Mouse (Mus musculus) frontal cortex, postnatal 10 days (tissue): ENCODE measurements around the gene Gm37240.
"Not testable (repeated sequence)": the region's sequence is repeated elsewhere in the genome, so short reads cannot be mapped to it uniquely, and the experiment has no call there.

ENCODE experiments used
- DNase-seq, 2 experiments: peaks; one replicate each; pipeline ENCODE4 v3.0.0; 2022; ENCODE audit warnings: low spot score in 2 of 2, mixed read lengths in 1 of 2

Gm37240 gene

DNA sequence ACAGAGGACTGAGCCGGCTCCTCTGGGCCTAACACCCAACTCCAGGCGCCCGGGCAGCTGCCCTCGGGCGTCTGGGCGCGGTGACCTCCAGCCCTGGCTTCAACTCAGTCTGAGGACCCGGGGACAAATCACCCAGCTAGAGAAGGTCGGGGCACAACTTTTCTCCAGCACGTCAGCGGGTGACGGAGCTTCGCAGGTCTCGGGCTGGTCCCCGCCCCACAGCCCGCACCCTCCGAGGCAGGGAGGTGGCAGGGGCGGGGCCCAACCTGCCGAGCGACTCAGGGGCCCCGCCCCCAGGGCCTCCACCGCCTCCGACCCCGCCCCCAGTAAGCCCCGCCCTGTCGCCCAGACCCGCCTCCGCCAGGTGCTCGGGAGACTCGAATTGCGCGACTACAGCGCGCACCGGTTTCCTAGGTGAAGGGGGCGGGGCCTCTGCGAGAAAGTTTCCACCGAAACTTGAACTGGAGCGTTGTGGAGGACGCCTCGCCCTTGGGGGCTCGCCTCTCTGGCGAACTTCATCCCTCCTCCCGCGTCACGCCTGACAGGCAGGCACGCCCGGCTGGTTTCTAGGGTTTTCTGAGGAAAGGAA lies at the start of gene Gm37240, which contains the start of gene Glt28d2:
Gene Gm37240, minus strand, starts transcription at position 280 of the 589 bp plus-strand sequence.
Gene Glt28d2, minus strand, starts transcription at position 278 of the 589 bp plus-strand sequence.
- DNase-seq, result peak; percentile 50 to 61

DNA sequence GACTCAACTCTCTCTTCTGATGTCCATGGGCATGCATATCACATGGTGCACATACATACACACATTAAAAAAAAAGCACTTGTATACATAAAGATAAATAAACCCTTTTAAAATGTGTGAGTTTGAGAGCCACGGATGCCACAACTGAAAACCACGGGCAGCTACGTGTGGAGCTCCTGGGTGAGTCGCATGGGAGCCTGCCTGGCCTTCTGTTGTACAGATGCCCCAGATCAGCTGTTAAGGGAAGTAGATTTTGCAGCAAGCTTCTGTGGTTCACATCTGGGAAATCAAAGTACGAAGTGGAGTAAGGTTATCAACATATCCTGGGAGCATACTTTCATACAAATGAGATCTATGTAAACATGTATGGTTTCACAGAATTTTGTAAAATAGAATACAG lies 46.3 kb upstream of the Gm37240 start:
- DNase-seq, result no peak

- DNase-seq, result no peak
Observed at GRCm38 (mm10) chr3:85931859-85932258, 44.5 kb upstream of the Gm37240 start.

DNA sequence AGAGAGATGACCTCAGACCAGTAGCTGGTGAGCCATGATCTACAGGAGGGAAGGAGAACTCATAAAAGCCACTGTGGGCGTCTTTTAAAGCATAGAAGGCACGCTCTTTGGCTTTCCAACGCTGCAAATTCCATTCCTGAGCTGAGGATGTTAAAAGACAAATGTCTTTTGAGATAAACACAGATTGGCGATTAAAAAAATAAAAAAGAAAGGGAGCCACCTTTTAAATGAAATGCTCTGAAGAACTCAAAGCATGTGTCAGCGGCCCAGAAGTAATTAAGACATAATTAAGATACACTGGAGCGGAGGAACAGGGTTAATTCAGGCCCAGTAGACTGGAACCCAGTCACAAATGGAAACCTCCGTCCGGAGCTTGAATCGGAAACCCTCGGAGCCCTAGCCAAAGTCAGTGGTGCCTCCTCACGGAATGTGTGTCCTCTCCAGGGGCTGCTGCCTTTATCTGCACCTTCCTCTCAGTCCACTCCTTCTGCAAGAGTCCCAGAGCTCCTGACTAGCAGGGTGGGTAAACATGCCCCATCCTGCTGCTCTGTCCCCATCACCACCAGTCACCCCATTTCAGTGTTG lies 43.4 kb upstream of the Gm37240 start:
- DNase-seq, result no peak

GRCm38 (mm10) chr3:85929711-85930110 lies 42.4 kb upstream of the Gm37240 start:
- no peak for DNase-seq

GRCm38 (mm10) chr3:85928140-85928611 lies 40.9 kb upstream of the Gm37240 start:
- peak; percentile 20 to 37 for DNase-seq

DNA sequence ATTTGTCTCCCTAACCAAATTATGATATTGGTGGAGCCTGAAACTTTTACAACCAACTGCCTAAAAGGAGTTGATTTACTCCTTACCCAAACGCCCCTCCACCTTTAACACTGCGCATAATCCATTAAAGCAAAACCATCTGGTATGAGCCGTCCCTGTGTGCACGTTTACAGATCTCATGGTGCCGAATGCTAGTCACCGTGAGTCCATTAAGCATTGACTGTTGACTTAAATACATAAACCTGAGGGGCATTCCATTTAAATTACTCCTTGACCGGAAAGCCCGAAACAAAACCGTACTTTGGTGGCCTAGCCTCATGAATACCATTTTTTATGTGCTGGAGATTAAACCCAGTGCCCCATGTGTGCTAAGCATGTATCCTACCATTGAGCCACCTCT lies 40.0 kb upstream of the Gm37240 start:
- DNase-seq, result no peak

DNA sequence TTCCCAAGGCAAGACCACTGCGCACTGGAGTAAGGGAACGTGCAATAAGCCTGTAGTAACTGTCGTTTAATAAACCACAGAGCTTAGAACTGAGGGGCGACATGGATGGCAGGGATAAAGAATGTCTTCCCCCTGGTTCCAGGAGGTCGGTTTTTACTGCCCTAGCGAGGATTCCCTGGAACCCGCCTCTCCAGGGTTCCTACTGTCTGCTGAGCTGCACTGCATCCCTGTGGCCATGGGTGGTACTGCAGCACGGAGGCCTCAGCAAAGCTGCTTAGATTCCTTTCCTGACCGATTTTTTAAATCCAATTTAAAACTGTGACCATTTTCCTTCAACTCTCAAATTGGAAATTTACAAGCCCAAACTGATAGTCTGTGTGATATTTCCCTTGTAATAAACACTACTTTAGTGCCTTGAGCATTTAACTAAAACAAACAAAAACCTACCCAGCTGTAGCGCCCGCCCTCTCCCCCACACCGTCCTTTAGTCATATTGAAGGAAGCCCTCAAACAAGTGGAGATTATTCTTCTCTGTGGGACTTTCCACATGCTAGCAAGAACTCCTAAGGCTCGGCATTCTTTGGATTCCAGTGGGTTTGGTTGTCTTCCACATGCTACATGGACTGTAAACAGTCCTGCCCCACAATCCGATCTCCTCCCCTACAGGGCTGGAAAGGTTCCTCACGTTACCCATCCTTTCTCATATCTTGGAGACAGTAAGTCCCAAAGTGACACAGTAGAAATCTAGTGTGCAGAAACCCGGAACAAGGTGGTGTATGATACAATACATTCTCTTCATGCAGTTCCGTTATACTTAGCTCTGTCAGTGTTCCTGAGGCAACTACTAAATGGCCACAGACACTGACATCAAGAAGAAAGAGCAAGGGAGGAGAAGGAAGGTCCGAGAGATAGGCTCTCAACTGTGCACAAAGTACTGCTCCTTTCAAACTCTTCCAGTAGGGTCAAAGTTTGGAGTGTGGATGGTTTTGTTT lies 36.9 kb upstream of the Gm37240 start:
- DNase-seq, result peak; percentile 49 to 83

- DNase-seq, result no peak
Observed at GRCm38 (mm10) chr3:85923343-85923742, 36.0 kb upstream of the Gm37240 start.

- DNase-seq, result no peak
Observed at GRCm38 (mm10) chr3:85922331-85922730, 35.0 kb upstream of the Gm37240 start.

- not testable (repeated sequence) for DNase-seq
Observed at GRCm38 (mm10) chr3:85920671-85921070, 33.4 kb upstream of the Gm37240 start.

DNA sequence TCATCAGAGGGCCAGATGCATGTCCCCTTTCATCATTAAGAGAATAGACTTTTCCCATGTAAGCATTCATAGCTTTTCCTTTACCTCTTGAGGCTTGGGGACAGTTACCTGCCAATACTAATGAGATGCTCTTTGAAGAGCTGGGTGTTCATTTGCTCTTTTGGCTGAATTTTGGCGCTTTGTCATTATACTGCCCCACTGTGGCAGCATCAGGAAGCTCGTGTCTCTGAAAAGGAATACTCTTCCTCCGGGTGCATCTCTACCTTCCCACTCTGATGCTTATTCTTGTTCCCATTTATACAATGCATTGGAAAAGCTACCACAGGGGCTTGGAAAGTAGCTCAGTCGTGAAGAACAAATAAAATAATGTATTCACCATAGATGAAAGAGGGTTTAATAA lies 30.3 kb upstream of the Gm37240 start:
- DNase-seq, result peak in 1 of 2 experiments; percentile 21

DNA sequence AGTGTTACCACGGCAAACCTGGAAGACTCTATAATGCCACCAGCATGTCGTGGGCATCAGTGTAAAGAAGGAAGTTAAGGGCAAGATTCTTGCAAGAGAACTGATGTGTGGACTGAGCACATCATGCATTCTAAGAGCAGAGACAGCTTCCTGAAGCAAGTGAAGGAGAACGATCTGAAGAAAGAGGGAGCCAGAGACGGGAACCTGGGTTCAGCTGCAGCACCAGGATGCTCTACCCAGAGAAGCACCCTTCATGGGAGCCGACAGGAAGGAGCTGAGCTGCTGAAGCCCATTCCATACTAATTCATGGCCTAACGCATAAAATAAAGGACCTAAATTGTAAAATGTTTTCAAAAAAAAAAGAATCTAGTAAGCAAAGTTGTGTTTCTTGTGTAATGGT lies 27.5 kb upstream of the Gm37240 start:
- DNase-seq, result no peak

- no peak for DNase-seq
Observed at GRCm38 (mm10) chr3:85907136-85907535, 19.8 kb upstream of the Gm37240 start.

DNA sequence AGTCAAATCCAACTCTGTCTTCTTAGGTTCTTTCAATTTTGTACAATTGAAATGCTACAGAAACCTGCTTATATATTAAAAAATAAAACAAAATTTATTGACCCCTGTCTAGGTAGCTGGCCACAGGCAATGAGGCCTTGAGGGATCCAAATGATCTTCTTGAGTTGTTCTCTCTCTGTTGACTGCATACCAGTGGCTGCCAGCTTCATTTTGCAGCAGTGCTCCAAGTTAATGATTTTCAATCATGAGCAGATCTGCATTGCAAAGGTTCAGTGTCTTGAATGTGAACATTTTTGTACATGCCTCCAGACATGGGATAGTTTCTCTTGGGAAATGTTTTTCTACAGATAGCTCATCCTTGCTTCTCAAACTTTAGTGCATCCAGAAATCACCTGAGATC lies 17.1 kb upstream of the Gm37240 start:
- no peak for DNase-seq

DNA sequence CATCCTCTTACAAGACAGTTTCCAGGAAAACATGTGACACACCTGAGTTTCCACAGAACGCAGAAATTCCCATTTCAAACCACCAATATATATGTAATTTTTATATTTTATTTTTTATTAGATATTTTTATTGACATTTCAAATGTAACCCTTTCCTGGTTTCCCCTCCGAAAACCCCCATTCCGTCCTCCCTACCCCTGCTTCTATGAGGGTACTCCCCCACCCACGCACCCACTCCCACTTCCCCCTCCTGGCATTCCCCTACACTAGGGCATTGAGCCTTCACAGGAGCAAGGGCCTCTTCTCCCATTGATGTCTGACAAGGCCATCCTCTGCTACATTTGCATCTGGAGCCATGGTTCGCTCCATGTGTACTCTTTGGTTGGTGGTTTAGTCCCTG lies 7.7 kb upstream of the Gm37240 start:
- no peak for DNase-seq

DNA sequence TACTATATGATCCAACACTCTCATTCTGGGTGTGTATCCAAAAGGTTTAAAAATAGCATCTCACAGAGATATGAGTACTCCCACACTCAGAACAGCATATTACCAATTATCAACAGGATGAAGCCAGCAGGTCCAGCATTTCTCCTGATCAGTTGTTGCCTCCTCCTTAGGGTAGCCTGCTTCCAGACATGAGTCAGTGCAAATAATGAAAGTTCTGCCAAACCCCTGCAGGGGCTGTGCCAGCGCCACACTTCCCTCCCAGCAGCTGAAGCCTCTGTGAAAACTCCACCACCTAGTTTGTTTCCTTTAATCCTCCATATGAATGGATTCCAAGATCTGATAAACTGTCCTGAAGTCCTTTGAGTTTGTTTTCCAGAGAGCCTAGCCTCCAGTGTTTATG lies 4.3 kb upstream of the Gm37240 start:
- no peak for DNase-seq

DNA sequence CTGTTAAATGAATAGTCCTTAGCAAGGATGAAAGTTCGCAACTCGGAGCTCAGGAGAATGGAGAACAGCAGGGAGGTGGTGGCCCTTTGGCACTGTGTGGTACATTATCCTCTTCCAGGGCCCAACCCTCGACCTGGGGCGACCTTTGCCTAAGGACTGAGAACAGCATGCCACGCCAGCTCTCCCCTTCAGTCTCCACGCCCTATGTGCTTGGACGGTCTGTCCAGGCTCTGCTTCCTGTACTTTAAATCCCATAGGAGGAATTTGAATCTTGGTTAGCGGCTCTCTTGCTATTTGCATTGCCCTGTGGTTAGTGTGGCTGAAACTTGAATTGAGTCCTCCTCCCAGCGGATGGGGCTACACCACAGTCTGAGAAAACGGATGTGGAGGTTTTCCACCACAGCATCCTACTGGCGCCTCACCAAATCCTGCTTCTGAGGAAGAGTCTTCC lies 928 bp upstream of the Gm37240 start:
- DNase-seq, result no peak

GRCm38 (mm10) chr3:85886636-85887238 lies 581 bp downstream of the Gm37240 start:
- no peak for DNase-seq

DNA sequence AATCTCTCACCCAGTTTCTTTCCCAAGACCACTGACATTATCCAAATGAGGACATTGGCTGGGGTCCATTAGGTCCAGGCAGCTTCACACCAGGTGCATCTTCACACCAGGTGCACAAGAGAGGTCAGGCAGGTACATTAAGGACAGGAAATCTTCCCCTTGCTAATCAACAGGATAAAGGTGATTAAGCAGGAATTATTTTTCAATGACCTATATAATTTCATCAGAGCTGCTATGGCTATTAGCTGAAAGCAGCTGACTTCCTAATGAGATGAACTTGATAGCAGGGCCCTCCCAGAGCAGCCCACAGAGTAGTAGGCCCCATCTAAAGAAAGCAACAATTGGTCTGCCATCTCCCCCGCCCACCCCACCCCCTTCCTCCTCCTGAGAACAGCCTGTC lies 1.4 kb downstream of the Gm37240 start:
- no peak for DNase-seq

DNA sequence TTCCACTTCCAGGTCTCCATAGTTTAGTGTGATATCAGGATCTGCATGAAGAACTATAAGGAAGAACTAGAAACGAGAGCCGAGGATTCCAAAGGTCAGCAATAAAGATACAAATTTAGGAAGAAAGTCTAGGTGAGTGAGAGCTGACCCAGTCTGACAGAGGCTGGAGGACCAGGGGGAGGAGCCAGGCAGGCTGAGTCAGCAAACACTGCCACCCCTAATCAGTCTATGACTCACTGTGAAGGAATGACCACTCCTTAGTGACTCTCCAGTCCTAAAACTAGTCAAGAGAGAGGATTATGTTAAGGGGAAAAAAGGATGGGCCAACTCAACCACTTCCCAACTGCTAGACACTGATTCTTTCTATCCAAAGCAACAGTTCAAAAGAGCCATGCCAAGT lies 6.6 kb downstream of the Gm37240 start:
- DNase-seq, result no peak

DNA sequence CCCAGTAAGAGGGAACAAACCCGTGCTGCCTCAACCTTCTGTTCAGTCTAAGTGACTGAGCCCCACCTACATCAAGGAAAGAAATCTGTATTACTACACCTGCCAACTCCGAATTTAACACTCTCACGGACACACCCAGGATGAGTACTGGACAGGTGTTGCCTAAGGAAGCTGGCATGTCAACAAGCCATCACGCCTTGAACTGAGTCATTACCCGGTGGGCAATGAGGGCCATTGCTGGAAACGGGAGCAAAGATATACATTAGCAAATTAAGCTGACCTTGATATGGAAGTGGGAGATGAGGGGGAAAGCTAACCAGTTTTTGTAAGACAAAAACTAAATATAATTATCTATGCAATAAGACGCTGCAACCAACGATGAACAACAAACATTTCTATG lies 7.2 kb downstream of the Gm37240 start:
- no peak for DNase-seq
